In genomic region chr2:146515081-146515480, GRCm38 (mm10) we compare ENCODE assay signal across 17 mouse cellular contexts.
"Had no signal": no experiment of that assay in that cellular context is flagged by ENCODE, and none has a peak within 500 bp of the region (broad histone marks: within the 10 kb centered on the region; RNA-seq: fewer than 3 reads in every experiment).

No protein-coding gene starts in this region.

- H3K27ac ChIP-seq: kidney, embryonic 15.5 days; left cerebral cortex, adult 2 months; liver, embryonic 13.5 days; lung, embryonic 15.5 days; midbrain, embryonic 10.5 days; midbrain, embryonic 13.5 days; neural tube, embryonic 13.5 days had no signal

- H3K4me2 ChIP-seq: kidney, embryonic 15.5 days; liver, embryonic 13.5 days; lung, embryonic 15.5 days; midbrain, embryonic 13.5 days; neural tube, embryonic 13.5 days had no signal

- H3K9me3 ChIP-seq: kidney, embryonic 15.5 days; liver, embryonic 13.5 days; lung, embryonic 15.5 days; megakaryocyte, embryonic 14.5 days; midbrain, embryonic 10.5 days; midbrain, embryonic 13.5 days; neural tube, embryonic 13.5 days had no signal

- ATAC-seq: intestine, postnatal 0 days; midbrain, embryonic 13.5 days; midbrain, embryonic 16.5 days had no signal

- H3K36me3 ChIP-seq: kidney, embryonic 15.5 days; liver, embryonic 13.5 days; lung, embryonic 15.5 days; midbrain, embryonic 10.5 days; midbrain, embryonic 13.5 days; neural tube, embryonic 13.5 days had no signal

- H3K27me3 ChIP-seq: kidney, embryonic 15.5 days; liver, embryonic 13.5 days; lung, embryonic 15.5 days; megakaryocyte, embryonic 14.5 days; midbrain, embryonic 13.5 days; neural tube, embryonic 13.5 days had no signal

- H3K4me3 ChIP-seq: kidney, embryonic 15.5 days; left cerebral cortex, adult 2 months; liver, embryonic 13.5 days; lung, embryonic 15.5 days; megakaryocyte, embryonic 14.5 days; midbrain, embryonic 10.5 days; midbrain, embryonic 13.5 days; myocyte; neural tube, embryonic 13.5 days had no signal

- DNase-seq: kidney, adult 2 months; kidney, postnatal 10 days; kidney, postnatal 36 days; layer of hippocampus, postnatal 36 days; liver, embryonic 13.5 days; thymus, adult 18-20 months; thymus, postnatal 36 days had no signal

- H3K9ac ChIP-seq: kidney, embryonic 15.5 days; liver, embryonic 13.5 days; lung, embryonic 15.5 days; midbrain, embryonic 13.5 days; neural tube, embryonic 13.5 days had no signal
